Mouse (Mus musculus): ENCODE results near the gene Vdac2. TPM values are rescaled to one million over a fixed set of nuclear protein-coding genes. Genes with fewer than 3 reads are reported as not detected.

The Vdac2 gene
- polyA plus RNA-seq, 2 experiments, result 80.9 to 126 TPM

DNA sequence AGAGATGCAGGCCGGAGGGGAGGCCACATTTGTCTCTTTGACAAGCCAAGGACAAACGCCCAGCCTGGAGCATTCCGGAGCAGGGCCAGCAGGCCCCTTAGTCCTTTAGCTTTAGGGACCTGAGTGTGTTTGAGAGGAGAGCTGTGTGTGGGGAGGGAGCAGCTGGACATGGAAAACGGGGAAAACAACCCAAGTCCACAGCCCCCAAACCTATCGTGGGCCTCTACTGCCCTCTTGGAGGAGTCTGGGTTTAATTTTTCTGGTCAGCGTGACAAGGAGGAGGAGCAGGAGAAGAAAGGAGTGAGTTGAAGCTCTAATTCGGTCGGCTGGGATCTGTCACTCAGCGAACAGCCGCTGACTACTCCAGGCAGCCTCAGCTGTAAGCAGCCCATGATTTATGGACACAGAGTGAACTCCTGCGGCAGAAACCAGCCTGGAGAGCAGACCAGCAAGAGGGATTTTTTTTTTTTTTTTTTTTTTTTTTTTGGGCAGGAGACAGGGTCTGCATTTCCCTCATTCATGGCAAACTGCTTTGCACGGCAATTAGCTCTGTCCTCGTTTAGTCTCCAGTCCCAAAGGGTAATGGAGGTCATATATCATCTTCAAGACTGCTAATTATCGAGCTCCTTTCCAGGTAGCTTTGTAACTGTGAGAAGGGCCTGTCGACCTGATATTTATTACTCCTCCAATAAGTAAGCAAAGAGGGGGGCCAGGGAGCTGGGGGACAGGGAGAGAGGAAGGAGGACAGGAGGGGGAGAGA, 66.7 kb downstream of the Vdac2 start:
- Histone ChIP-seq H3K27me3 (ENCODE audit: control insufficient read depth, insufficient read depth, low read length) (no peaks in the 10 kb centered on the region), H3K9me3 (ENCODE audit: control insufficient read depth, low read length) (no peaks in the 10 kb centered on the region), H3K27ac (no peak overlapping the region), H3K4me1 (replicated peaks; ENCODE audit: control insufficient read depth in 2 of 2, insufficient read depth in 2 of 2, low read length in 1 of 2) (no peaks in the 10 kb centered on the region), H3K4me2 (ENCODE audit: low read depth) (no peak overlapping the region), H3K9ac (replicated peaks) (no peak overlapping the region), H3K4me3 (ENCODE audit: insufficient read depth in 1 of 2, low read depth in 2 of 2, low read length in 2 of 2) (no peak overlapping the region), H3K36me3 (replicated peaks; ENCODE audit: control insufficient read depth, insufficient read depth, low read depth) (no peaks in the 10 kb centered on the region)
- WGBS (ENCODE audit: insufficient replicate concordance), result 24% methylated on average over 15 of the region's 15 CpGs
- DNase-seq (ENCODE audit: low read depth in 3 of 3, low spot score in 3 of 3), result no peak
- TF ChIP-seq EP300 (IDR thresholded peaks at IDR 0.05; ENCODE audit: low read depth), result no peak
- TF ChIP-seq CTCF (IDR thresholded peaks at IDR 0.05; ENCODE audit: low read depth), result no peak
- no peak for ATAC-seq (ENCODE audit: insufficient read depth)

DNA sequence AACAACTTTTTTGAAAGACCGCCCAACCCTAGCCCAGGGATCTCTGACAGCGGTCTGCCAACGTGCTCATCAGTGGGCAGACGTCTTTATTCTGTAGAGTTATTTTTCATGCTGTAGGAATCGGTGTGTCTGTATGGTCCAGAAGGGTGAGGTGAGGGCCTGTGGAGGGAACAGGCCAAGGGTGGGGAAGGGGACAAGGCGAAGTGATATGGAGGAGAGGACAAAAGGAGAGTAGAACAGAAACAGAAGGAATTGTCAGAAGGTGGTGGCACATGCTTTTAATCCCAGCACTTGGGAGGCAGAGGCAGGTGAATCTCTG, 67.3 kb downstream of the Vdac2 start:
- Histone ChIP-seq H3K4me2 (ENCODE audit: low read depth) (no peak overlapping the region), H3K27me3 (ENCODE audit: control insufficient read depth, insufficient read depth, low read length) (no peaks in the 10 kb centered on the region), H3K4me1 (replicated peaks; ENCODE audit: control insufficient read depth in 2 of 2, insufficient read depth in 2 of 2, low read length in 1 of 2) (no peaks in the 10 kb centered on the region), H3K9ac (replicated peaks) (no peak overlapping the region), H3K4me3 (ENCODE audit: insufficient read depth in 1 of 2, low read depth in 2 of 2, low read length in 2 of 2) (no peak overlapping the region), H3K27ac (no peak overlapping the region), H3K9me3 (ENCODE audit: control insufficient read depth, low read length) (no peaks in the 10 kb centered on the region), H3K36me3 (replicated peaks; ENCODE audit: control insufficient read depth, insufficient read depth, low read depth) (no peaks in the 10 kb centered on the region)
- 66% methylated on average over 6 of the region's 6 CpGs for WGBS (ENCODE audit: insufficient replicate concordance)
- DNase-seq (ENCODE audit: low read depth in 3 of 3, low spot score in 3 of 3) (no peak), ATAC-seq (ENCODE audit: insufficient read depth) (no peak)
- TF ChIP-seq EP300 (IDR thresholded peaks at IDR 0.05; ENCODE audit: low read depth) (no peak), CTCF (IDR thresholded peaks at IDR 0.05; ENCODE audit: low read depth) (no peak)

Other genes with a start within 250 kb of the Vdac2 start
- gene Dupd1, start 110.7 kb upstream of the Vdac2 start, polyA plus RNA-seq (2012; rRNA removed), result not detected in 2 replicates
- gene Dupd1, start 110.7 kb upstream of the Vdac2 start, polyA plus RNA-seq (2014; fragmentation: Nextera tagmentation; extraction: Ambion mirVana), result not detected in 2 replicates
- gene Samd8, start 74.7 kb upstream of the Vdac2 start, polyA plus RNA-seq (2012; rRNA removed), result 1.9 and 2.6 TPM in 2 replicates
- 2.7 TPM in 2 replicates for gene Samd8, start 74.7 kb upstream of the Vdac2 start, polyA plus RNA-seq (2014; fragmentation: Nextera tagmentation; extraction: Ambion mirVana)
- 0.04 TPM in 1 of 2 replicates, not detected in the other for gene Dusp13, start 74.1 kb upstream of the Vdac2 start, polyA plus RNA-seq (2012; rRNA removed)
- gene Dusp13, start 74.1 kb upstream of the Vdac2 start, polyA plus RNA-seq (2014; fragmentation: Nextera tagmentation; extraction: Ambion mirVana), result not detected in 2 replicates
- gene Comtd1, start 23.7 kb downstream of the Vdac2 start, polyA plus RNA-seq (2012; rRNA removed), result 12.0 and 14.3 TPM in 2 replicates
- 24.4 and 25.8 TPM in 2 replicates for gene Comtd1, start 23.7 kb downstream of the Vdac2 start, polyA plus RNA-seq (2014; fragmentation: Nextera tagmentation; extraction: Ambion mirVana)
- 0.77 and 0.90 TPM in 2 replicates for gene Zfp503, start 164.4 kb downstream of the Vdac2 start, polyA plus RNA-seq (2012; rRNA removed)
- gene Zfp503, start 164.4 kb downstream of the Vdac2 start, polyA plus RNA-seq (2014; fragmentation: Nextera tagmentation; extraction: Ambion mirVana), result 0.24 and 0.43 TPM in 2 replicates
- gene Lrmda, start 194.5 kb downstream of the Vdac2 start, polyA plus RNA-seq (2012; rRNA removed), result 0.05 and 0.18 TPM in 2 replicates
- 0.22 and 0.76 TPM in 2 replicates for gene Lrmda, start 194.5 kb downstream of the Vdac2 start, polyA plus RNA-seq (2014; fragmentation: Nextera tagmentation; extraction: Ambion mirVana)